Mouse (Mus musculus) intestine, embryonic 14.5 days (tissue): ENCODE measurements around the gene Fam219b. TPM values are rescaled to one million over a fixed set of nuclear protein-coding genes. Genes with fewer than 3 reads are reported as not detected.

Experiments used
- ATAC-seq: fragments of 200-750 bp; cut with Nextera tagmentation; replicated peaks from 2 replicates; pipeline ENCODE4 v1.8.0; 2017; ENCODE audit warnings: low read depth, moderate number of reproducible peaks, moderate TSS enrichment, moderate library complexity; ENCODE audit not compliant: low FRiP score, low TSS enrichment
- DNase-seq: peaks from one replicate; pipeline ENCODE4 v3.0.0-alpha.2; 2018; ENCODE audit warnings: low spot score
- H3K27ac ChIP-seq: fragments of 300-500 bp; sonication (generic); 2 replicates; pipeline ENCODE4 v1.5.1; 2014; ENCODE audit warnings: low read depth, mild to moderate bottlenecking, control low read depth
- H3K27me3 ChIP-seq: fragments of 300-500 bp; sonication (generic); replicated peaks from 2 replicates; pipeline ENCODE4 v1.6.1; 2014; ENCODE audit warnings: low read length, control low read depth; ENCODE audit not compliant: control insufficient read depth, insufficient read depth
- H3K36me3 ChIP-seq: fragments of 300-500 bp; sonication (generic); 2 replicates; pipeline ENCODE4 v1.6.1; 2014; ENCODE audit warnings: low read length, control low read depth; ENCODE audit not compliant: control insufficient read depth, insufficient read depth
- H3K4me1 ChIP-seq: fragments of 300-500 bp; sonication (generic); replicated peaks from 2 replicates; pipeline ENCODE4 v1.6.1; 2014; ENCODE audit warnings: low read length, control low read depth, mixed read lengths; ENCODE audit not compliant: control insufficient read depth, insufficient read depth
- H3K4me2 ChIP-seq: fragments of 300-500 bp; sonication (generic); 2 replicates; pipeline ENCODE4 v1.6.1; 2014; ENCODE audit warnings: low read length
- H3K4me3 ChIP-seq: fragments of 300-500 bp; sonication (generic); 2 replicates; pipeline ENCODE4 v1.5.1; 2014; ENCODE audit warnings: low read depth, low read length, control low read depth, mixed read lengths
- H3K9ac ChIP-seq: fragments of 300-500 bp; sonication (generic); 2 replicates; pipeline ENCODE4 v1.6.1; 2014; ENCODE audit warnings: mild to moderate bottlenecking, low read length
- H3K9me3 ChIP-seq: fragments of 300-500 bp; sonication (generic); 2 replicates; pipeline ENCODE4 v1.6.1; 2016; ENCODE audit warnings: low read length, control low read depth; ENCODE audit not compliant: control insufficient read depth
- WGBS: fragments of 180-500 bp; shearing (Covaris S2); extraction: QIAGEN DNeasy Blood & Tissue Kit; methylation state at CpG from one replicate; pipeline ENCODE4 v1.1.7; 2014; 5-methylcytosine and 5-hydroxymethylcytosine counted together
- polyA plus RNA-seq: library from polyadenylated mRNA; unstranded; fragments of >200 nt; fragmentation: Nextera tagmentation; extraction: Ambion mirVana; gene quantifications from 2 replicates; pipeline ENCODE4 v1.2.1, GENCODE M21; 2014

Fam219b gene
- polyA plus RNA-seq, 1 experiment from 2014 or later, result 18.9 TPM

DNA sequence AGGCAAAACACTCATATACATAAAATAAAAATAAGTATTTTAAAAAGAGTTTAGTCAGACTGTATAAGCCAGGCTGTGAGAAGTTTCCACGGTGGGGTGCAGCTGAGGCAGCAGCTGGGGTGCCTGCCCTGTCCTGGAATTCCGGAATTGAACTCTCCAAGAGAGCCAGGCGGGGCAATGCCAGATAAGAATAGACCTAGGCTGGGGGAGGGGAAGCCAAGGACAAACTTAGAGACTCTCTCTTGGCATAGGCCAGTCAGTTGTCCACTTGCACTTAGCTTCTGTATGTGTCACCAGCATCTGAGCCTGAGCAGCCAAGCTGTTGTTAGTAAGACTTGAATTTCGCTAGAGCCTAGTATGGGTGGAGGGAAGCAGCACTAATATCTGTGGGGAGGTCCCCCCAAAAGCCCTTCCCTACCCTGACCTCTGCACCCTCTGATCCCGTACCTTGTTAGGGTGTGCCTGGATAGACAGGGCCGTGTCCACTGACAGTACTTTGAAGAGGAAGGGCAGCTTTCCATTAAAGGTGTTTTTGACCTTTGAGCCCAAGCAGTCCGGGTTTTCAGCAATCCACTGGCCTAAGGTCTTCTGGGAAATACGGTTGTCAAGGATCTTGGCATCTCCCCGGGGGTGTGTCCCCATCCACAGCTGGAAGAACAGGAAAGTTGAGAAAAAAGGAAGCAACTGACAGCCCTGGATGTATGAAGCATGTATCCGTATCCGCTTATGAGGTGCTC, 13.0 kb downstream of the Fam219b start:
- peak; percentile 40; the same call in 1 of the 2 replicates for ATAC-seq
- H3K9me3 ChIP-seq, result no peaks in the 10 kb centered on the region
- WGBS, result 72% methylated on average over 11 of the region's 11 CpGs
- no peak overlapping the region for H3K27ac ChIP-seq
- peaks cover 42% of the 10 kb centered on the region for H3K36me3 ChIP-seq
- H3K4me1 ChIP-seq, result peaks cover 4% of the 10 kb centered on the region; the same call in 1 of the 2 replicates
- H3K4me2 ChIP-seq, result no peak overlapping the region
- H3K4me3 ChIP-seq, result no peak overlapping the region
- DNase-seq, result no peak
- H3K9ac ChIP-seq, result no peak overlapping the region
- H3K27me3 ChIP-seq, result no peaks in the 10 kb centered on the region

DNA sequence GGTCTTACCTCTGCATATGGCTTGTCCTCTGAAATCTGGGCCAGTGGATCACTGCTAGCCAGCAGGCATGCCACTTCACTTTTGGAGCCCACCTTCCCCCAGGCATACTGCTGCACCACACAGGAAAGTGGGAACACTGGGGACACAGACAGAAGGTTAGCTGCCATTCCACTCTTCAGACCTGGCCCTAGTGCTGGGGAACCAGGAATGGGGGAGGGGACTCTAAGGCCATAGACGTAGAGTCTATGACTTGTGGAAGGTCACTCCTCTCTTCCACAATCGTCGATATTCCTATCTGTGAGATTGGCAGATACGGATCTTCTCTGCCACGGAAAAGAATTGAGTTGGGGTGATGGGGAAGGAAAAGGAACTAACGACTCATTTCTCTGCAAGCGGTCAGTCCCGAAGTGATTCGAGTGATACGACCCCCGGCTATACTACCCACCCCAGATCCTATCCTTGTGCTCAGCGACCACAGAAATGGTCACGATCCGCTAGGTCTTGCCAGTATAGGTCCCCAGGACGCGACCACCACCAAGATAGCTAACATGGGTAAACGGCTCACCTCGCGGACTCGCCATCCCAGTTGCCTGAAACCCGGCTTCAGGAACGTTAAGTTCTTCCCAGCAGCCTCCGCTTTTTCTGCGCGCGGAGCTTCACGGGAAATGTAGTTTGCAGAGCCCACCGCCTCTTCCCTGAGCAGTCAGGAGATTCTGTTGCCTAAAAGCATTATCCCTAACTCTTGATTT, 15.0 kb downstream of the Fam219b start, which contains the start of gene Mpi:
Gene Mpi (minus strand): TSS at position 625 of the 749 bp plus-strand sequence.
- Histone ChIP-seq H3K27ac (no peak within 1 kb of the TSS), H3K4me2 (peak within 1 kb of the TSS; percentile 83), H3K9me3 (no peaks in the 10 kb centered on the region), H3K36me3 (peaks cover 22% of the 10 kb centered on the region), H3K27me3 (no peaks in the 10 kb centered on the region), H3K4me3 (peak within 1 kb of the TSS; percentile 67), H3K4me1 (peaks cover 4% of the 10 kb centered on the region; the same call in 1 of the 2 replicates), H3K9ac (peak within 1 kb of the TSS; percentile 60)
- ATAC-seq (peak; percentile 46; the same call in 1 of the 2 replicates), DNase-seq (peak; percentile 84)
- WGBS, result under 1% methylated on average over 28 of the region's 28 CpGs

DNA sequence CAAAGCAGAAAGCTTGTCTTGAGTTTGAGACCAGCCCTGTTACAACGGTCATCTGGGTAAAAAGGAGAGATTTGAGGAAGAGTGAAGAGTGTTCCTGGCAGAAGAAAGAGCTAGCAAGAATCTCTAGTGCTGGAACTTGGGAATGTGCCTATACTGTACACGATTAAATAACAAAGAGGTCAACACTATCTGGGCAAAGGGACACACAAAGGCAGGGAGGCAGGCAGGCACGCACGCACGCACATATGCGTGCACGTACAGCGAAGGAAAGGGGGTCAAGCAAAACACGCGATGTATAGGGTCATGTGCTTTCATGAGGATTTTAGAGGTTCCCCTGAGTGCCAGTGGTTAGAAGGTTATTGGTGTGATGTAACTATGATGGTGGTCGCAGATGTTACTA, 15.8 kb downstream of the Fam219b start:
- Histone ChIP-seq H3K4me2 (0 out of 2 replicates have a peak overlapping the region, but pooled peaks have one; percentile 83), H3K27ac (no peak overlapping the region), H3K36me3 (peaks cover 14% of the 10 kb centered on the region), H3K27me3 (no peaks in the 10 kb centered on the region), H3K9me3 (no peaks in the 10 kb centered on the region), H3K4me3 (0 out of 2 replicates have a peak overlapping the region, but pooled peaks have one; percentile 67), H3K4me1 (peaks cover 4% of the 10 kb centered on the region; the same call in 1 of the 2 replicates), H3K9ac (no peak overlapping the region)
- DNase-seq (no peak), ATAC-seq (no peak)
- WGBS, result 74% methylated on average over 11 of the region's 11 CpGs

DNA sequence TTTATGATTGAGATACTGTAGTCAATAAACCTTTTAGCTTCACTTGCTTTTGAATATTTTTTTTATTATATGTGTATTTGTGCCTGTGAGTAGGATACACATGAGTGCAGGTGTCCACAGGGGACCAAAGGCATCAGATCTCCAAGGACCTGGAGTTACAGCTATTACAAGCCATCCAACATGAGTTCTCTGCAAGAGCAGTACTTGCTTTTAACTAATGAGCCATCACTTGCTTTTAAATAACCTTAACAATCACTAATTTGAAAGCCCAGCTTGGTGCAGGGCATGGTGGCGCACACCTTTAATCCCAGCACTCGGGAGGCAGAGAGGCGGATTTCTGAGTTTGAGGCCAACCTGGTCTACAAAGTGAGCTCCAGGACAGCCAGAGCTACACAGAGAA, 17.4 kb downstream of the Fam219b start:
- DNase-seq, result no peak
- Histone ChIP-seq H3K4me3 (no peak overlapping the region), H3K9me3 (no peaks in the 10 kb centered on the region), H3K4me2 (no peak overlapping the region), H3K4me1 (peaks cover 4% of the 10 kb centered on the region; the same call in 1 of the 2 replicates), H3K27me3 (no peaks in the 10 kb centered on the region), H3K27ac (no peak overlapping the region), H3K9ac (no peak overlapping the region), H3K36me3 (no peaks in the 10 kb centered on the region; the same call in 1 of the 2 replicates)
- 49% methylated on average over 3 of the region's 3 CpGs for WGBS
- no peak for ATAC-seq

DNA sequence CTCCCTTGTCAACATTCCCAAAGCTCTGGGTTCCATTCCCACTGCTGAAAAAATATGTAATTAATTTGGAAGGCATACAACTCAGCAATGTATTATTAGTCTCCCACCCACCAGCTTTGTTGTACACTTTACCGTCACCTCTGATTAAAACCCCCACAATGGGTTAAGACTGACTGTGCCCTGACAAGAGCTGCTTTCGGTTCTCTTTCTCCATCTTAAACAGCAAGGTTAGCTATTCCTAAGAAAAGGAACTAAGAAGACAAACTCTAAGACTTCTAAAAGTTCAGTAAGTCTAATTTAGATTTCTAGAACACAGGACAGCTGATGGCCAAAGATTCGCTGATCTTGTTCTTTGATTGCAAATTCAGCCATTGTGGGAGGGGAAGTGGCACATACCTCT, 19.9 kb downstream of the Fam219b start:
- H3K4me1 ChIP-seq, result peaks cover 13% of the 10 kb centered on the region
- 75% methylated on average over 3 of the region's 3 CpGs for WGBS
- H3K36me3 ChIP-seq, result no peaks in the 10 kb centered on the region
- H3K4me2 ChIP-seq, result no peak overlapping the region
- no peak overlapping the region for H3K27ac ChIP-seq
- ATAC-seq (no peak), DNase-seq (no peak)
- H3K9ac ChIP-seq, result no peak overlapping the region
- no peaks in the 10 kb centered on the region for H3K9me3 ChIP-seq
- no peaks in the 10 kb centered on the region for H3K27me3 ChIP-seq
- no peak overlapping the region for H3K4me3 ChIP-seq

DNA sequence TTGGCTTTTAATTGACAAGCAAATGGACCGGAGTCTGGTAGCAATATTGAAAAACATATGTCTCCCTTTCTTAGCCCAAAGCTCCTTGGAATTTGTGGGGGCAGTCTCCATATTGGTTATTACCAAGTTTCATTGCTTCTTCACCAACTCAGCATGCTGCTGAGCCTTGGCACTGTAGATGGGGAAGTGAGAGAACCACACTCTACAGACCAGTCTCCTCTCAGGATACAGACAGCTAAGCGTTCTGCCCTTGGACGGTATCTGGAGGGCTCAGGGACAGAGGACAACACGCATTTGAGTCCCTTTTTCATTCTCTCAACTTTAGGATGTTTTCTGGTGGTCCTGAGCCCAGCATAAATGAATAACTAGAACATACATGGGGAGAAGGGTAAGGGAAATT, 21.3 kb downstream of the Fam219b start:
- Histone ChIP-seq H3K4me3 (no peak overlapping the region), H3K27ac (no peak overlapping the region), H3K4me1 (peaks cover 22% of the 10 kb centered on the region), H3K27me3 (no peaks in the 10 kb centered on the region), H3K36me3 (no peaks in the 10 kb centered on the region), H3K9me3 (no peaks in the 10 kb centered on the region), H3K9ac (no peak overlapping the region), H3K4me2 (no peak overlapping the region)
- WGBS, result 82% methylated on average over 4 of the region's 4 CpGs
- ATAC-seq (no peak), DNase-seq (no peak)

DNA sequence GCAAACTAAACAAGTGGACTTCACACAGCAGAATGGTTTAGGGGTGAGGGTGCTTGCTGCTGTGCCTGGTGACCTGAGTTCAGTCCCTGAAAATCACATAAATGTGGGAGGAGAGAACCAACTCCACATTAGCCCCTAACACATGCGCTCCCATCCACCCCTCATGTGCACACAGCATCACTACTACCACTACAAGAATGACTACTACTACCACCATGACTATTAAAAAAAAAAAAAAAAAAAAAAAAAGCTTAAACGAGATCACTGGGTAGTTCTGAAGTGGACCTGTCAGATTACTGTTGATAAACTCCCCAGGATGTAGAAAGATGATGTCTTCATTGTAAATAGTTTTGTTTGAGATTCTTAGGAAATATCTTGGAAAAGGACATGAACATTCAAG, 22.2 kb downstream of the Fam219b start:
- Histone ChIP-seq H3K27me3 (no peaks in the 10 kb centered on the region), H3K27ac (no peak overlapping the region), H3K9ac (no peak overlapping the region), H3K4me3 (no peak overlapping the region), H3K36me3 (no peaks in the 10 kb centered on the region), H3K4me1 (peaks cover 25% of the 10 kb centered on the region), H3K4me2 (no peak overlapping the region), H3K9me3 (no peaks in the 10 kb centered on the region)
- ATAC-seq, result no peak
- no peak for DNase-seq
- 71% methylated on average over 2 of the region's 2 CpGs for WGBS

DNA sequence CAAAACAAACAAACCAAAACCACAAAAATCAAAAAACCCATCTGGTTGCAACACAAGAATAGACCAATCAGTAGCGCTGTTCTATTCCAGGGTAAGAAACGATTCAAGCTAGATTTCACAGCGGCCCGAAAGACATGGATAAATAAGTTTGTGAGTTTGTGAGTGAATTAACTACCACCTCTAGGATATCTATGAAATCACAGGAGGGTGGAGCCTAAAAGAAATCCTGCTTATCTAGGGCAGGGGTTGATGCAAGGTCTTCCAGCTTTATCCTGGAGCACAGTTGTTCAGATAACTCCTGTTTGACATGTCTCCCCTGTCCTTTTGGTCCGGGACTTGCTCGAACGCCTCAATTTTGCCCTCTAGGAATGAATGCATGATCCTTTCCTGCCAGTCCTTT, 22.9 kb downstream of the Fam219b start:
- H3K4me3 ChIP-seq, result peak overlapping the region; percentile 77

More for the DNA sequence above, 22.9 kb downstream of the Fam219b start:
- Histone ChIP-seq H3K27me3 (no peaks in the 10 kb centered on the region), H3K36me3 (no peaks in the 10 kb centered on the region), H3K9ac (peak overlapping the region; percentile 61), H3K4me1 (peaks cover 25% of the 10 kb centered on the region), H3K4me2 (peak overlapping the region; percentile 50), H3K9me3 (no peaks in the 10 kb centered on the region), H3K27ac (no peak overlapping the region; the same call in 1 of the 2 replicates)
- DNase-seq (no peak), ATAC-seq (no peak)
- WGBS, result 28% methylated on average over 7 of the region's 7 CpGs
